Comparison of ENCODE assay signal across 8 mouse cellular contexts in genomic region chr16:16907799-16908198, GRCm38 (mm10). TPM values are rescaled to one million over a fixed set of nuclear protein-coding genes. Genes with fewer than 3 reads are reported as not detected.
DNase-seq lines count a peak whose midpoint lies in the region; ATAC-seq and TF ChIP-seq lines count a peak whose summit lies in the region.
"Had no signal": no experiment of that assay in that cellular context is flagged by ENCODE, and none has a peak within 500 bp of the region (broad histone marks: within the 10 kb centered on the region; RNA-seq: fewer than 3 reads in every experiment).

No protein-coding gene starts in this region.

- no peak for TF ChIP-seq POLR2A in kidney, adult 2 months (IDR thresholded peaks at IDR 0.05; ENCODE audit: low read depth, low read length)

- no peaks in the 10 kb centered on the region for H3K27me3 ChIP-seq in kidney, adult 2 months (replicated peaks; ENCODE audit: control insufficient read depth, insufficient read depth, low read length)
- H3K27me3 ChIP-seq in lung, postnatal 0 days (replicated peaks; ENCODE audit: insufficient read depth, low read length), result no peaks in the 10 kb centered on the region
- H3K27me3 ChIP-seq: midbrain, embryonic 12.5 days had no signal

- peak; percentile 98 for TF ChIP-seq EP300 in lung, postnatal 0 days (IDR thresholded peaks at IDR 0.05)

- ATAC-seq in lung, postnatal 0 days, result peak; percentile 90

- no peak overlapping the region for H3K4me2 ChIP-seq in lung, postnatal 0 days (replicated peaks; ENCODE audit: low read depth, low read length)
- H3K4me2 ChIP-seq: midbrain, embryonic 12.5 days had no signal

- intact Hi-C loops in gastrocnemius, postnatal 14 days (cut with DNase I; ENCODE audit: low total_unique reads), result no loop called here

- no peak overlapping the region for H3K9ac ChIP-seq in lung, postnatal 0 days (replicated peaks; ENCODE audit: low read depth)
- H3K9ac ChIP-seq: midbrain, embryonic 12.5 days had no signal

- peak; percentile 75 for DNase-seq in adrenal gland, adult 8-10 months
- peak; percentile 55 for DNase-seq in gastrocnemius, postnatal 14 days
- peak; percentile 94 for DNase-seq in kidney, adult 2 months
- peak; percentile 80 for DNase-seq in lung, postnatal 0 days (ENCODE audit: low spot score)
- DNase-seq in layer of hippocampus, postnatal 25 days (ENCODE audit: extremely low spot score in 1 of 2, low spot score in 1 of 2), result no peak
- DNase-seq in left cerebral cortex, adult 11 months (ENCODE audit: low spot score), result no peak
- no peak for DNase-seq in right cerebral cortex, postnatal 4 days

- peak overlapping the region; percentile 90 for H3K27ac ChIP-seq in kidney, adult 2 months (ENCODE audit: insufficient read depth, low read depth, low read length)
- H3K27ac ChIP-seq in lung, postnatal 0 days (ENCODE audit: low read length), result peak overlapping the region; percentile 92
- H3K27ac ChIP-seq: midbrain, embryonic 12.5 days had no signal

- H3K4me1 ChIP-seq in kidney, adult 2 months (ENCODE audit: control insufficient read depth, insufficient read depth, low read length), result no peaks in the 10 kb centered on the region; the same call in 1 of the 2 replicates
- H3K4me1 ChIP-seq in lung, postnatal 0 days (ENCODE audit: insufficient read depth, low read depth, low read length), result peaks cover 8% of the 10 kb centered on the region; the same call in 1 of the 2 replicates

- no peak overlapping the region for H3K4me3 ChIP-seq in kidney, adult 2 months (ENCODE audit: insufficient read depth, low read depth, low read length)
- H3K4me3 ChIP-seq in lung, postnatal 0 days (ENCODE audit: low read depth, low read length), result no peak overlapping the region
- H3K4me3 ChIP-seq: midbrain, embryonic 12.5 days had no signal

- WGBS in kidney, adult 2 months, result 62% methylated on average over 6 of the region's 6 CpGs
- 51% methylated on average over 6 of the region's 6 CpGs for WGBS in lung, postnatal 0 days

- no peak for TF ChIP-seq CTCF in kidney, adult 2 months (conservative IDR thresholded peaks at IDR 0.05; ENCODE audit: insufficient read depth, insufficient read length, low read depth, low read length)
- no peak for TF ChIP-seq CTCF in lung, postnatal 0 days (IDR thresholded peaks at IDR 0.05)

- no peaks in the 10 kb centered on the region; the same call in 1 of the 2 replicates for H3K36me3 ChIP-seq in kidney, adult 2 months (ENCODE audit: control insufficient read depth, insufficient read depth, low read length)
- H3K36me3 ChIP-seq in lung, postnatal 0 days (ENCODE audit: insufficient read depth, low read length), result peaks cover 22% of the 10 kb centered on the region

- H3K9me3 ChIP-seq in lung, postnatal 0 days (ENCODE audit: low read length), result no peaks in the 10 kb centered on the region
- H3K9me3 ChIP-seq: midbrain, embryonic 12.5 days had no signal

RNA-seq across cellular contexts. Expression of gene Ppm1f, which starts 11.5 kb away (rescaled TPM):
- 10 to 100 TPM; 42.1 to 54.6 (median 43.1) TPM for total RNA-seq in adrenal gland, adult 8-10 months (2022)
- total RNA-seq in gastrocnemius, postnatal 14 days (2021), result 10 to 100 TPM; 14.4 to 14.8 TPM
- 14.7 and 15.2 TPM in 2 replicates for polyA plus RNA-seq in kidney, adult 2 months (2012; rRNA removed)
- polyA plus RNA-seq in lung, postnatal 0 days (2015; fragmentation: Nextera tagmentation; extraction: Ambion mirVana), result 24.9 and 26.8 TPM in 2 replicates
- 10 to 100 TPM; 43.2 to 44.0 TPM for total RNA-seq in layer of hippocampus, postnatal 25 days (2021)

RNA-seq across cellular contexts. Expression of gene Vpreb1, which starts 37.2 kb away (rescaled TPM):
- total RNA-seq in adrenal gland, adult 8-10 months (2022), result under 1 TPM in 2 of 4 experiments, not detected in 2; 0.77 to 0.81 TPM
- total RNA-seq in gastrocnemius, postnatal 14 days (2021), result not detected
- 15.2 and 15.7 TPM in 2 replicates for polyA plus RNA-seq in kidney, adult 2 months (2012; rRNA removed)
- 2.2 and 2.3 TPM in 2 replicates for polyA plus RNA-seq in lung, postnatal 0 days (2015; fragmentation: Nextera tagmentation; extraction: Ambion mirVana)
- 1 to 10 TPM in 1 of 2 experiments, under 1 TPM in 1; 0.52 to 1.6 TPM for total RNA-seq in layer of hippocampus, postnatal 25 days (2021)

RNA-seq across cellular contexts. Expression of gene Top3b, which starts 37.3 kb away (rescaled TPM):
- total RNA-seq in adrenal gland, adult 8-10 months (2022), result 10 to 100 TPM; 52.5 to 84.9 (median 68.5) TPM
- total RNA-seq in gastrocnemius, postnatal 14 days (2021), result 10 to 100 TPM; 20.8 to 22.6 TPM
- polyA plus RNA-seq in kidney, adult 2 months (2012; rRNA removed), result 93.6 and 105 TPM in 2 replicates
- polyA plus RNA-seq in lung, postnatal 0 days (2015; fragmentation: Nextera tagmentation; extraction: Ambion mirVana), result 51.0 and 51.7 TPM in 2 replicates
- 10 to 100 TPM; 61.5 to 70.4 TPM for total RNA-seq in layer of hippocampus, postnatal 25 days (2021)

RNA-seq across cellular contexts. Expression of gene Igll1, which starts 44.0 kb away (rescaled TPM):
- not detected for total RNA-seq in adrenal gland, adult 8-10 months (2022)
- not detected for total RNA-seq in gastrocnemius, postnatal 14 days (2021)
- 0.27 and 0.30 TPM in 2 replicates for polyA plus RNA-seq in kidney, adult 2 months (2012; rRNA removed)
- polyA plus RNA-seq in lung, postnatal 0 days (2015; fragmentation: Nextera tagmentation; extraction: Ambion mirVana), result 0.60 and 1.0 TPM in 2 replicates
- not detected for total RNA-seq in layer of hippocampus, postnatal 25 days (2021)
- polyA plus RNA-seq: midbrain, embryonic 12.5 days had no signal

Comparison
In these comparisons a context has a peak if more than half of its experiments do, and no peak if none do; other contexts are left out.
1. DNase-seq: peak in adrenal gland, adult 8-10 months (single experiment), gastrocnemius, postnatal 14 days (single experiment), kidney, adult 2 months (single experiment) and lung, postnatal 0 days (single experiment); none in layer of hippocampus, postnatal 25 days (0 of 2), left cerebral cortex, adult 11 months (single experiment) and right cerebral cortex, postnatal 4 days (single experiment).